Mouse (Mus musculus): ENCODE measurements around the gene Tnik. TPM values are rescaled to one million over a fixed set of nuclear protein-coding genes. Genes with fewer than 3 reads are reported as not detected.

The Tnik gene
- polyA plus RNA-seq, 1 experiment = 142 TPM

DNA sequence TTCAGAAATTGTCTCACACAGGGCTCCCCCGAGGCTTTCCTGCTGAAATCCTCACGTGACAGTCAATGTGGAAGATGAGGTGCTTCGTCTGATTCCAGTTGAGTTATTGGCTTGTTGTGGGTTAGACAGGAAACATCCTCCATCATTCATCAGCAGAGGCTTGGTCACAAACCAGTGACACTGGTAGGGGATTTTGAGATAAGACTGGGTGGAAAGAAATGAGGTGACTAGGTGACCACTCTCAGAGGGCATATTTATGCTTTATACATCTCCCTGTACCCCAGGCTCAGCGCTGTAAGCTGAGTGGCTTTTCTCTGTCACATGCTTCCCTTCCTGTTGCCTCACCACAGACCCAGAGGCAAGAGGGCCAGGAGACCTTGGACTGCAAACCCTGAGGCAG, 184.9 kb downstream of the Tnik start:
- 91% methylated on average over 4 of the region's 4 CpGs for WGBS
- no peak for TF ChIP-seq CTCF (IDR thresholded peaks at IDR 0.05; ENCODE audit: insufficient read depth, low read depth, low read length)
- TF ChIP-seq POLR2A (IDR thresholded peaks at IDR 0.05; ENCODE audit: insufficient read depth, low read depth, low read length) = no peak
- H3K27ac ChIP-seq (ENCODE audit: insufficient read depth, low read depth, low read length) = no peak overlapping the region
- no peak overlapping the region for H3K4me3 ChIP-seq (ENCODE audit: insufficient read depth, low read depth, low read length)
- no peaks in the 10 kb centered on the region for H3K4me1 ChIP-seq (ENCODE audit: control insufficient read depth, insufficient read depth, low read length)

DNA sequence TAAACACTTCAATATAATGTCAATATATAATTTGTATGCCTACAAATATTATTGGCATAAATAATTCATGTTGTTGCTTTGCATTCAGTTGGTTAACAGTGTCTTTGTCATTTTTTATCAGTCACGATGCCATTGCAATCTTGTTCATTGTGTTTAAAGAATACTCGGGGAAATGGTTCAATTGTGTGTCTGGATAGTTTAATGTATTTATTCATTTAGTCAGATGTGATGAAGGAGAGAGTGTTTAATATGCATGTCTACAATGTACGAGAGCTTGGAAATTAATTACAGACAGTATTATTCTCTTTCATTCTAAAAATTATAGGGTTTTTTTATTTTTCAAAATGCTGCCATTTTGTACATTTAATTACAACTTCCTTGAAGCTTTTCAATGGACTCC, 190.4 kb downstream of the Tnik start:
- H3K27ac ChIP-seq (ENCODE audit: insufficient read depth, low read depth, low read length) = no peak overlapping the region
- H3K4me1 ChIP-seq (ENCODE audit: control insufficient read depth, insufficient read depth, low read length) = peaks cover 3% of the 10 kb centered on the region; the same call in 1 of the 2 replicates
- TF ChIP-seq POLR2A (IDR thresholded peaks at IDR 0.05; ENCODE audit: insufficient read depth, low read depth, low read length) (no peak), CTCF (IDR thresholded peaks at IDR 0.05; ENCODE audit: insufficient read depth, low read depth, low read length) (no peak)
- 30% methylated on average over 3 of the region's 3 CpGs for WGBS
- no peak overlapping the region for H3K4me3 ChIP-seq (ENCODE audit: insufficient read depth, low read depth, low read length)

GRCm38 (mm10) chr3:28456842-28457241, 193.8 kb downstream of the Tnik start:
- 30% methylated on average over 8 of the region's 8 CpGs for WGBS
- TF ChIP-seq CTCF (IDR thresholded peaks at IDR 0.05; ENCODE audit: insufficient read depth, low read depth, low read length) (no peak), POLR2A (IDR thresholded peaks at IDR 0.05; ENCODE audit: insufficient read depth, low read depth, low read length) (no peak)
- peaks cover 5% of the 10 kb centered on the region; the same call in 1 of the 2 replicates for H3K4me1 ChIP-seq (ENCODE audit: control insufficient read depth, insufficient read depth, low read length)
- H3K27ac ChIP-seq (ENCODE audit: insufficient read depth, low read depth, low read length) = no peak overlapping the region
- H3K4me3 ChIP-seq (ENCODE audit: insufficient read depth, low read depth, low read length) = no peak overlapping the region

DNA sequence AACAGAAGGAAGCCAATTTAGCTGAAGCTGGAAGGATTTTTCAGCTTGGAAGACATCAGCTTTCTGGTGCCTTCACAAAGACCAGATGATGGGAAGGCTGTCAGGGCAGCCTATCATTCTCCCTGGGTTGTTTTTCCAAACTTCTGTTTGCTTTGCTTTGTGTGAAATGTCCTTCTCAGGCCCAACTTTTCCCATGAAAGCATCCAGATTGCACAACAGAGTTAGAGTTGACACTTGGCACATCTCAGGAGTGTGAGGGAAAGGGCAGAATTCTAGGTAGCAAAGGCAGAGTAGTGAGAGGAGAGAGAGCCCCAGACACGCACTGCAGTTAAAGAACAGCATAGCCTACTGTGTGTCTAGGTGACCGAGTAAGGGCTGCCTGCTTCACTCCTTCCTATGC, 194.5 kb downstream of the Tnik start:
- H3K4me3 ChIP-seq (ENCODE audit: insufficient read depth, low read depth, low read length) = no peak overlapping the region
- H3K27ac ChIP-seq (ENCODE audit: insufficient read depth, low read depth, low read length) = no peak overlapping the region
- peaks cover 5% of the 10 kb centered on the region; the same call in 1 of the 2 replicates for H3K4me1 ChIP-seq (ENCODE audit: control insufficient read depth, insufficient read depth, low read length)
- 83% methylated on average over 2 of the region's 2 CpGs for WGBS
- TF ChIP-seq CTCF (IDR thresholded peaks at IDR 0.05; ENCODE audit: insufficient read depth, low read depth, low read length) (no peak), POLR2A (IDR thresholded peaks at IDR 0.05; ENCODE audit: insufficient read depth, low read depth, low read length) (no peak)

DNA sequence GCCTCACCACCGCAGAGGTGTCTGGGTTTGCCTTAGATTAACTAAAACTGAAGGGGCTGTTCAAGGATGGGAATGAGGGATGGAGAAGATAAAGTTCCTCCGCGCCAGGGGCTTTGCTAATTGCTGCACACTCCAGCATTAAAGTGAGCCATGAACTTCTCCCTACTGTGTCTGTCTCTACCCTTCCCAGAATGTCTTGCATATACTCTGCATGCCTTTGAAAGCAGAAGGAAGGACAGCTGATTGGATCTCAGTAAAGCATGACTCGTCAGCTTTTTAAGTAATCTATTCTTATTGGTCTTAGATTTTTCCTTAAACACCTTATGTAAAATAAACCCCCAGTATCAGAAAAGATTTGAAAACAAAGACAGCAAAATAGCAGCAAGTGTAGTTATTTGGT, 203.7 kb downstream of the Tnik start:
- Histone ChIP-seq H3K4me1 (ENCODE audit: control insufficient read depth, insufficient read depth, low read length) (no peaks in the 10 kb centered on the region), H3K27ac (ENCODE audit: insufficient read depth, low read depth, low read length) (no peak overlapping the region), H3K4me3 (ENCODE audit: insufficient read depth, low read depth, low read length) (no peak overlapping the region)
- 73% methylated on average over 4 of the region's 4 CpGs for WGBS
- no peak for TF ChIP-seq POLR2A (IDR thresholded peaks at IDR 0.05; ENCODE audit: insufficient read depth, low read depth, low read length)
- TF ChIP-seq CTCF (IDR thresholded peaks at IDR 0.05; ENCODE audit: insufficient read depth, low read depth, low read length) = no peak

DNA sequence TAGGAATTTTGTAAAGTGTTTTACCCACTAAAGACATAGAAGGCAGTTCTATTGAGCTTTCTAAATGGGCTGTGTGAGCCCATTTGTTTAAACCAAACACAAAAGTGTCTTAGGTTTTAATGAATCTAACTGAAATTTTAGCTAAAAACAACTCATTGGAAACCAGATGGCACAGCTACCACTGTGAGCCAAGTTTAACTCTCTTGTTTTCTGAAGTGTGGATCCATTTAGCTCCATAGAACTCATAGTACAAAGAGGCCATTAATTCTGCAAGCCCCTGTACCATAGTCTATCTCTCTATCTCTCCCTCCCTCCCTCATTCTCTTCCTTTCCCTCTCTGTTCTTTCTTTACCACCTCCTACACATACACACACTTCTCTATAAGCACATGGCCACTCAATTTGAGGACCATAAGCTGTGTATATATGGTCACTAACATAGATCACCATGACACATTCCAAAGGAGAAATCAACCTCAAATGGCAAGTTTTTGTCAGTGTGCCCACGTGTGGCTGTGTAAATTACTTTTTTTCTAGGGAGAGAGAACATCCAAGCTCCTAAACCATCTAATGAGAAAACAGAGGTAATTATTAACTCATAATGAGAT, 204.2 kb downstream of the Tnik start:
- Histone ChIP-seq H3K4me3 (ENCODE audit: insufficient read depth, low read depth, low read length) (no peak overlapping the region), H3K27ac (ENCODE audit: insufficient read depth, low read depth, low read length) (no peak overlapping the region), H3K4me1 (ENCODE audit: control insufficient read depth, insufficient read depth, low read length) (no peaks in the 10 kb centered on the region)
- 21% methylated on average over 1 of the region's 1 CpGs for WGBS
- TF ChIP-seq POLR2A (IDR thresholded peaks at IDR 0.05; ENCODE audit: insufficient read depth, low read depth, low read length) (no peak), CTCF (IDR thresholded peaks at IDR 0.05; ENCODE audit: insufficient read depth, low read depth, low read length) (no peak)

GRCm38 (mm10) chr3:28467871-28468285, 204.9 kb downstream of the Tnik start:
- no peak overlapping the region for H3K4me3 ChIP-seq (ENCODE audit: insufficient read depth, low read depth, low read length)
- no peak for TF ChIP-seq POLR2A (IDR thresholded peaks at IDR 0.05; ENCODE audit: insufficient read depth, low read depth, low read length)
- TF ChIP-seq CTCF (IDR thresholded peaks at IDR 0.05; ENCODE audit: insufficient read depth, low read depth, low read length) = no peak
- H3K4me1 ChIP-seq (ENCODE audit: control insufficient read depth, insufficient read depth, low read length) = no peaks in the 10 kb centered on the region
- WGBS = 68% methylated on average over 4 of the region's 4 CpGs
- H3K27ac ChIP-seq (ENCODE audit: insufficient read depth, low read depth, low read length) = no peak overlapping the region

DNA sequence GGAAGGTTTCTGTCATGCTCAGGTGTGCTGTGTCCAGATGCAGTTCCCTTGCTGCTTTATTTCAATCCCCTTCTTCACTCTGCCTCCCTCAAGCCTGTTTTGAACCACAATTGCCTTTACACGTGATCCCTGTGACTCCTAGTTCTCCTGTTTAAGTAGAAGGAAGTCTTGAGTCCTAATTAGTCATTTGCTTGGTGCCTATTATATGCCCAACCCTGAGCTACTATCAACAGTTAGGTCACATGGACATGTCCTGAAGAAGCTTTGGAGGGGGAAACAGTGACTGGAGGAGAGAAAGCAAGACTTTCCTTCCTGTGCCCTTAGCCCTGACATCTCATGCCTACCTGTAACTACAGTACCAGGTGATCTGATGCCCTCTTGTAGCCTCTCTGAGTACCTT, 210.4 kb downstream of the Tnik start:
- Histone ChIP-seq H3K27ac (ENCODE audit: insufficient read depth, low read depth, low read length) (no peak overlapping the region), H3K4me3 (ENCODE audit: insufficient read depth, low read depth, low read length) (no peak overlapping the region), H3K4me1 (ENCODE audit: control insufficient read depth, insufficient read depth, low read length) (0 out of 2 replicates have a peak, but pooled peaks cover under 1% of the 10 kb centered on the region)
- WGBS = 35% methylated on average over 1 of the region's 1 CpGs
- no peak for TF ChIP-seq CTCF (IDR thresholded peaks at IDR 0.05; ENCODE audit: insufficient read depth, low read depth, low read length)
- no peak for TF ChIP-seq POLR2A (IDR thresholded peaks at IDR 0.05; ENCODE audit: insufficient read depth, low read depth, low read length)

- H3K4me3 ChIP-seq (ENCODE audit: insufficient read depth, low read depth, low read length) = no peak overlapping the region
- TF ChIP-seq POLR2A (IDR thresholded peaks at IDR 0.05; ENCODE audit: insufficient read depth, low read depth, low read length) = no peak
- TF ChIP-seq CTCF (IDR thresholded peaks at IDR 0.05; ENCODE audit: insufficient read depth, low read depth, low read length) = no peak
- 0 out of 2 replicates have a peak, but pooled peaks cover 6% of the 10 kb centered on the region for H3K4me1 ChIP-seq (ENCODE audit: control insufficient read depth, insufficient read depth, low read length)
- WGBS = 86% methylated on average over 2 of the region's 2 CpGs
- H3K27ac ChIP-seq (ENCODE audit: insufficient read depth, low read depth, low read length) = no peak overlapping the region
Measured at GRCm38 (mm10) chr3:28477373-28477772, 214.4 kb downstream of the Tnik start.

All from olfactory bulb, adult 2 months (tissue).